Mouse (Mus musculus): ENCODE measurements around the gene Akr1c13.
A peak's percentile ranks its signal among the peaks of the same experiment; 100 is the strongest.
"Not testable (repeated sequence)": the region's sequence is repeated elsewhere in the genome, so short reads cannot be mapped to it uniquely, and the experiment has no call there.

Akr1c13 gene

GRCm38 (mm10) chr13:4190904-4191303, at the start of gene Akr1c13:
Gene Akr1c13, plus strand, starts transcription at chr13:4191150.
- DNase-seq (ENCODE audit: low spot score in 2 of 2) = no peak

GRCm38 (mm10) chr13:4144261-4144660, 46.7 kb upstream of the Akr1c13 start:
- no peak for DNase-seq (ENCODE audit: low spot score in 2 of 2)

DNA sequence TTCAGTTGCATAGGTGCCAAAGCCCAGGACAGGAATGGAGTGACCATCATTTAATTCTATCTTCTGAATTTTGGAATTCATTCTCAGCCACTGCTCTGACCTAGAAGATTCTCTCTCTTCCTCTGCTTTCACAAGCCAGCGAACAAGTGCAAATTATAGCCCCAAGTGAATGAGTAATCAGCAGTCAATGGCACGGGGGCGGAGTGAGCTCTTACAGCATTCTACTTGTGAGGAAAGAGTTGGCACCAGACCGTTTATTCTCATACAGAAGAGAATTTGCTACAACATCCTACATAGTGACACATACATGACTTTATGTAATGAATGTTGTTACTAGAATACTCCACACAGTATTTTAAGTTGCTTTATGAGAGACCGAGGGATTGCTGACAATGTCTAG, 40.4 kb upstream of the Akr1c13 start, which contains the start of gene Akr1c18:
TSS of gene Akr1c18 (minus strand) at position 137 of the 400 bp plus-strand sequence.
- peak; percentile 51 to 75 for DNase-seq (ENCODE audit: low spot score in 2 of 2)

- no peak for DNase-seq (ENCODE audit: low spot score in 2 of 2)
These were observed 38.0 kb upstream of the Akr1c13 start for GRCm38 (mm10) chr13:4152908-4153307.

GRCm38 (mm10) chr13:4153593-4153992, 37.4 kb upstream of the Akr1c13 start:
- DNase-seq (ENCODE audit: low spot score in 2 of 2) = no peak

DNA sequence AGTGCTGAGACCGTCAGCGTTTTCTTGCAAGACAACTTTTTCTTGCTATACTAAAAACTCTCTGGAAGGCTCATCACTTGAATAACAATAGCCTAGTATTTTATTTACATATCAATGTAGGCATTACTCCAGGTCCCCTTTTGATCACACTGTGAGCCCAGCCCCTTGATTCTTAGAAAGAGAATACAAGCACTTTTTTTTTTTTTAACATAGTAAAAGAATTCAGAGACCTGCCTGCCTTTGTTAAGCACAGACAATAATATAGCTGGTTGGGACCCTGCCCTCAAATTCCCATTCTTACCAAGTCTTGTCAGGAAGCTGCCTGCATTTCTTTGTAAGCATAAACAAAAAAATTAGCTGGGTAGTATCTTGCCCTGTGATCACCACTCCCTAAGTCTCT, 35.7 kb upstream of the Akr1c13 start:
- DNase-seq (ENCODE audit: low spot score in 2 of 2) = no peak

DNA sequence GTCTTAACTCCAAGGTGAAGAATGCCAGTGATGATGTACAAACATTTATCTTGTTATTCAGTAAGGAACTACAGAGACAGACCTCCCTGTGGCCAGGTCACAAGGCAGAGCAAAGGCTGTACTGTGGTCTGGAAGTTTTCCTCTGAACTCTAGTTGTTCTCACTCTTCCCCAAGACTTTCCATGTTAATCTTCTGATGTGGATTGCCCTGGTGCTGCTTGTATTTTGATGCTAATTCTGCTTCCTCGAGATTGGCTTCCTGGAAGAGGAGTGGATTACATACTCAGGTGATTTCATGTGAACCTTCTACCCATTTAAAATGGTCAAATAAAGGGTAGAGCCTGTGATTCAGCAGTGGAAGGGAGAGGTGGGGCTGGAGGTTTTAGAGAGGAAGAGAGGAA, 22.9 kb upstream of the Akr1c13 start:
- no peak for DNase-seq (ENCODE audit: low spot score in 2 of 2)

- DNase-seq (ENCODE audit: low spot score in 2 of 2) = no peak
These were observed 18.0 kb upstream of the Akr1c13 start for GRCm38 (mm10) chr13:4172978-4173377.

- DNase-seq (ENCODE audit: low spot score in 2 of 2) = not testable (repeated sequence)
These were observed 9.6 kb upstream of the Akr1c13 start for GRCm38 (mm10) chr13:4181321-4181720.

GRCm38 (mm10) chr13:4183116-4183515, 7.8 kb upstream of the Akr1c13 start:
- DNase-seq (ENCODE audit: low spot score in 2 of 2) = no peak

- not testable (repeated sequence) for DNase-seq (ENCODE audit: low spot score in 2 of 2)
These were observed 4.1 kb upstream of the Akr1c13 start for GRCm38 (mm10) chr13:4186641-4187411.

DNA sequence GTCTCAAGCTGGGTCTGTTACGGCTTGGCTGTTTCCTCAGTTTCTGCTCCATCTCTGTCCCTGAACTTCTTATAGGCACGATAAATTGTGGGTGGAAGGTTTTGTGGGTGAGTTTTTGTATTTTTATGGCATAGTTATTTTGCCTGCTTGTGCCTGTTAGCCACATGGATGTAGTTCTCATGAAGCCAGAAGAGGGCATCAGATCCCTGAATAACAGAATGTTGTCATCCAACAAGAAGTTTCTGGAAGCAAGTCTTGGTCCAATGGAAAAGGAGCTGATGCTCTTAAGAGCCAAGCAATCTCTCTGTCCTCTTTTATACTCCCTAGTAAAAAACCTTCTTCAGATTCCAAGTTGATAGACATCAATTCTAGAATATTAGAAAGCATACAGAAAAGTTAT, 2.8 kb upstream of the Akr1c13 start:
- DNase-seq (ENCODE audit: low spot score in 2 of 2) = no peak

DNA sequence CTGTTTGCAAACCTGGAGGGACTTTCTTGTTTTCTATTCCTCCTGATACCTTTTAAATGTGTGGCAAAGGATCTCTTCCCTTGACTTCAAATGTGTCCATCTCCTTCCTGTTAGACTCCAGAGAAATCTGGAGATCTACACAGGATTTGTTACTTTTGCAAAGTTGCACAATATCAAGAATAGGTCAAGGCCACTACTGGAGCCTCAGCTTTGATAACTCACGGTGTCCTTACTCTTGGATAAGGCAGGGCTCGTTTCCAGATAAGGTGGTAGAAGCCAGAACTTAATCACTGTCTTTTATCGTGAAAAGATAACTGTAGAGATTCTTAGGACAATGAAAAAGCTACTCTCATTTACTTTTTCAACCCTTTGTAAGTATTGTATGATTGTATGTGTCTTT, 1.6 kb downstream of the Akr1c13 start:
- no peak for DNase-seq (ENCODE audit: low spot score in 2 of 2)

GRCm38 (mm10) chr13:4206147-4206903, 15.4 kb downstream of the Akr1c13 start:
- DNase-seq (ENCODE audit: low spot score in 2 of 2) = no peak

GRCm38 (mm10) chr13:4211560-4212299, 20.8 kb downstream of the Akr1c13 start:
- no peak for DNase-seq (ENCODE audit: low spot score in 2 of 2)

- DNase-seq (ENCODE audit: low spot score in 2 of 2) = no peak
These were observed 21.4 kb downstream of the Akr1c13 start for GRCm38 (mm10) chr13:4212309-4212708.

GRCm38 (mm10) chr13:4215496-4215895, 24.5 kb downstream of the Akr1c13 start:
- not testable (repeated sequence) for DNase-seq (ENCODE audit: low spot score in 2 of 2)

DNA sequence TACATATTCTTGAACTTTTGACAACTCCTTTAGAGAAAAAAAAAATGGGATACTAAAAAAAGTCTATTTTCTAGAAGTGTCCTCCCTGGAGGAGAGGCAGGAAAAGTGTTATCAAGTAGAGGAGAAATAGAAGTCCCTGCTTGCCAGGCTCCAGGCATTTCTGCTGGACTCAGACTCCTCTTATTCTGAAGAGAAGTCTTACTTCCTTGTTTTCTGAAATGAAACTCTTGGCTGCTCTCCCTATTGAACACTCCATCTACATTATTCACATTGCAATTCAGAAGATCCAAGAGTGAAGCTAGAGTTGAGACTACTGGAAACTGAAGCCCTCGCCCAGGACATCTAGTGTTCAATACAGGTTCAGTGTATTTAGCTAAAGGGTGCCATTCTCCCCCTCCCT, 37.5 kb downstream of the Akr1c13 start, which contains the start of gene Akr1c19:
TSS of gene Akr1c19 (plus strand) at position 260 of the 400 bp plus-strand sequence.
- DNase-seq (ENCODE audit: low spot score in 2 of 2) = no peak

- no peak for DNase-seq (ENCODE audit: low spot score in 2 of 2)
These were observed 40.1 kb downstream of the Akr1c13 start for GRCm38 (mm10) chr13:4230841-4231623.

GRCm38 (mm10) chr13:4233135-4233534, 42.2 kb downstream of the Akr1c13 start:
- no peak for DNase-seq (ENCODE audit: low spot score in 2 of 2)

GRCm38 (mm10) chr13:4233536-4234172, 42.7 kb downstream of the Akr1c13 start:
- DNase-seq (ENCODE audit: low spot score in 2 of 2) = no peak
